9 mouse cellular contexts compared by ENCODE assay signal in the genomic region with DNA sequence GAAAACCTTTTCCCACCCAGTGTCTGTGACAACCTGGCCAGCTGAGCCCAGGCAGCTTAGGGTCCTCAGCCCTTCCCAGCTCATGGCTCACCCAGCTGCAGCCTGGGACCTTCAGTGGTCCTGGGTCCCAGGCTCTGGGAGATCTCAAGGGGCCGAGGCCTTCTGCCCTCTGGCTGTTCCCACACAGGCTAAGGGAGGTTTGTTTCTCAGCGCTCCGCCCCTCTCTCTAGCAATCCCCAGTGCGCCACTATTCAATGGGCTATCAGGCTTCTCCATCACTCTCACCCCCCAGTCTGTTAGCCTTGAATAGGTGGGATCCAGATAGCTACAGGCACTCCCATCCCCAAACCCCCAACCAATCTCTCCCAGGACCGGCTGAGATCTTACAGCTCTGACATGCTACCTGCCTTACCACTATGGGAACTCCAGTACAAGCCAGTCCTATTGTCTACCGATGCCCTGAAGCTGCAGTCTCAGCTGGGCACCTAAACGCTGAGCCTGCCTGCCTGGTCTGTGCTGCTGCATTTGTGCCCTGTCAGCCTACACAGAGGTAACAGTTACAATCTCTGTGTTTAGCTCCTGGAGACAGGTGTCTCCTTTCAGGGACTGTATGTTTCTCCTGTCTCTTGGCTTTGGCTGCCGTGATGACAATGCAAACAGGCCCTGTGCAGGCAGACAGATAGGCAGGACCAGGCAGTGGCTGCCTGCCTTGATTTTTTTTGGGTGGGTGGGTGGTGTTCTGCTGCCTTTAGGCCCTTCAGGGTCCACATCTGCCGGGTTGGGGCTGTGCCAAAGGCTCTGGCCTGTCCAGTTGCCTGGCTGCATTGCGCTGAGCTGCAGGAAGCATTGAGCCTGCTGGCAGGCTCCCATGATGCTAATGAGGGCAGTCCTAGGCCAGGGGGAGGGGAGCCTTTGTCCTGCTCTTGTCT. TPM values are rescaled to one million over a fixed set of nuclear protein-coding genes. Genes with fewer than 3 reads are reported as not detected.
A peak's percentile ranks its signal among the peaks of the same experiment; 100 is the strongest.
DNase-seq lines count a peak whose midpoint lies in the region; ATAC-seq and TF ChIP-seq lines count a peak whose summit lies in the region.
"Had no signal": no experiment of that assay in that cellular context is flagged by ENCODE, and none has a peak within 500 bp of the region (broad histone marks: within the 10 kb centered on the region; RNA-seq: fewer than 3 reads in every experiment).

No protein-coding gene starts in this region.

- peak; percentile 66 for DNase-seq in intestine, embryonic 14.5 days (ENCODE audit: low spot score)
- peak; percentile 63 for DNase-seq in forebrain, embryonic 10.5 days (ENCODE audit: extremely low spot score, low spot score)
- peak; percentile 93 for DNase-seq in midbrain, embryonic 11.5 days (ENCODE audit: low spot score, missing footprints)
- DNase-seq in layer of hippocampus, adult 9-10 months (ENCODE audit: low spot score), result no peak
- DNase-seq in spleen, adult 12 weeks (ENCODE audit: low spot score), result no peak
- no peak for DNase-seq in limb, embryonic 10.5 days (ENCODE audit: low spot score)

- peaks cover 8% of the 10 kb centered on the region; the same call in 1 of the 2 replicates for H3K4me1 ChIP-seq in intestine, embryonic 14.5 days (replicated peaks; ENCODE audit: control insufficient read depth, insufficient read depth, low read length)
- no peaks in the 10 kb centered on the region for H3K4me1 ChIP-seq in intestine, postnatal 0 days (replicated peaks; ENCODE audit: control insufficient read depth, insufficient read depth, low read length)
- peaks cover 28% of the 10 kb centered on the region for H3K4me1 ChIP-seq in forebrain, embryonic 10.5 days
- H3K4me1 ChIP-seq in hindbrain, embryonic 16.5 days (ENCODE audit: control insufficient read depth, insufficient read depth, low read depth, low read length), result peaks cover 15% of the 10 kb centered on the region
- H3K4me1 ChIP-seq in midbrain, embryonic 11.5 days (ENCODE audit: control insufficient read depth, insufficient read depth, low read length), result peaks cover 16% of the 10 kb centered on the region
- H3K4me1 ChIP-seq in limb, embryonic 10.5 days, result peaks cover 18% of the 10 kb centered on the region

- no peaks in the 10 kb centered on the region for H3K27me3 ChIP-seq in intestine, embryonic 14.5 days (replicated peaks; ENCODE audit: control insufficient read depth, insufficient read depth, low read length)
- no peaks in the 10 kb centered on the region for H3K27me3 ChIP-seq in intestine, postnatal 0 days (replicated peaks; ENCODE audit: control insufficient read depth, insufficient read depth, low read length)
- H3K27me3 ChIP-seq in forebrain, embryonic 10.5 days (ENCODE audit: poor library complexity, severe bottlenecking), result peaks cover 39% of the 10 kb centered on the region
- H3K27me3 ChIP-seq in hindbrain, embryonic 16.5 days (replicated peaks; ENCODE audit: control insufficient read depth, insufficient read depth, low read length), result no peaks in the 10 kb centered on the region
- H3K27me3 ChIP-seq in midbrain, embryonic 11.5 days (ENCODE audit: control insufficient read depth, insufficient read depth, low read length), result 0 out of 2 replicates have a peak, but pooled peaks cover 2% of the 10 kb centered on the region
- H3K27me3 ChIP-seq in limb, embryonic 10.5 days (ENCODE audit: low read depth, poor library complexity, severe bottlenecking), result peaks cover 16% of the 10 kb centered on the region; the same call in 1 of the 2 replicates

- no peak overlapping the region for H3K9ac ChIP-seq in intestine, embryonic 14.5 days (ENCODE audit: low read length)
- no peak overlapping the region for H3K9ac ChIP-seq in intestine, postnatal 0 days (ENCODE audit: low read depth, low read length)
- H3K9ac ChIP-seq in hindbrain, embryonic 16.5 days (ENCODE audit: low read depth, low read length), result 0 out of 2 replicates have a peak overlapping the region, but pooled peaks have one; percentile 28
- peak overlapping the region; percentile 52 for H3K9ac ChIP-seq in midbrain, embryonic 11.5 days (ENCODE audit: low read length)

- TF ChIP-seq CTCF in intestine, postnatal 0 days (IDR thresholded peaks at IDR 0.05; ENCODE audit: low read depth), result no peak

- H3K27ac ChIP-seq in intestine, embryonic 14.5 days (ENCODE audit: low read depth), result no peak overlapping the region
- no peak overlapping the region for H3K27ac ChIP-seq in intestine, postnatal 0 days (ENCODE audit: low read depth, low read length)
- peak overlapping the region; percentile 81 for H3K27ac ChIP-seq in forebrain, embryonic 10.5 days
- no peak overlapping the region for H3K27ac ChIP-seq in hindbrain, embryonic 16.5 days (ENCODE audit: low read depth, low read length)
- H3K27ac ChIP-seq in midbrain, embryonic 11.5 days (ENCODE audit: low read depth, low read length), result peak overlapping the region; percentile 63
- no peak overlapping the region for H3K27ac ChIP-seq in limb, embryonic 10.5 days

- H3K4me2 ChIP-seq in intestine, embryonic 14.5 days (ENCODE audit: low read length), result no peak overlapping the region
- H3K4me2 ChIP-seq in intestine, postnatal 0 days (replicated peaks; ENCODE audit: low read depth), result no peak overlapping the region
- H3K4me2 ChIP-seq in hindbrain, embryonic 16.5 days (ENCODE audit: low read length), result no peak overlapping the region
- H3K4me2 ChIP-seq in midbrain, embryonic 11.5 days, result no peak overlapping the region; the same call in 1 of the 2 replicates

- H3K9me3 ChIP-seq in intestine, embryonic 14.5 days (ENCODE audit: control insufficient read depth, low read length), result no peaks in the 10 kb centered on the region
- no peaks in the 10 kb centered on the region for H3K9me3 ChIP-seq in intestine, postnatal 0 days (ENCODE audit: control insufficient read depth)
- H3K9me3 ChIP-seq in forebrain, embryonic 10.5 days, result no peaks in the 10 kb centered on the region
- H3K9me3 ChIP-seq in hindbrain, embryonic 16.5 days (ENCODE audit: control insufficient read depth, low read length), result no peaks in the 10 kb centered on the region
- H3K9me3 ChIP-seq in midbrain, embryonic 11.5 days (ENCODE audit: control insufficient read depth, low read length), result no peaks in the 10 kb centered on the region
- no peaks in the 10 kb centered on the region for H3K9me3 ChIP-seq in limb, embryonic 10.5 days (replicated peaks)

- no peaks in the 10 kb centered on the region for H3K36me3 ChIP-seq in intestine, embryonic 14.5 days (ENCODE audit: control insufficient read depth, insufficient read depth, low read length)
- no peaks in the 10 kb centered on the region for H3K36me3 ChIP-seq in intestine, postnatal 0 days (ENCODE audit: control insufficient read depth, insufficient read depth)
- H3K36me3 ChIP-seq in forebrain, embryonic 10.5 days (replicated peaks), result no peaks in the 10 kb centered on the region
- no peaks in the 10 kb centered on the region for H3K36me3 ChIP-seq in hindbrain, embryonic 16.5 days (ENCODE audit: control insufficient read depth, insufficient read depth, low read length)
- H3K36me3 ChIP-seq in midbrain, embryonic 11.5 days (ENCODE audit: control insufficient read depth, insufficient read depth, low read length), result no peaks in the 10 kb centered on the region
- no peaks in the 10 kb centered on the region for H3K36me3 ChIP-seq in limb, embryonic 10.5 days

- WGBS in intestine, embryonic 14.5 days, result 29% methylated on average over 10 of the region's 10 CpGs
- WGBS in intestine, postnatal 0 days, result 44% methylated on average over 10 of the region's 10 CpGs
- WGBS in forebrain, embryonic 10.5 days, result 11% methylated on average over 10 of the region's 10 CpGs
- WGBS in hindbrain, embryonic 16.5 days, result 12% methylated on average over 10 of the region's 10 CpGs
- 24% methylated on average over 10 of the region's 10 CpGs for WGBS in midbrain, embryonic 11.5 days
- 37% methylated on average over 10 of the region's 10 CpGs for WGBS in limb, embryonic 10.5 days

- peak; percentile 55; the same call in 1 of the 2 replicates for ATAC-seq in intestine, embryonic 14.5 days (replicated peaks; ENCODE audit: low FRiP score, low TSS enrichment, low read depth)
- ATAC-seq in intestine, postnatal 0 days, result no peak
- peak; percentile 90 for ATAC-seq in hindbrain, embryonic 16.5 days
- peak; percentile 91 for ATAC-seq in midbrain, embryonic 11.5 days (ENCODE audit: low FRiP score)

- H3K4me3 ChIP-seq in intestine, embryonic 14.5 days (ENCODE audit: low read depth, low read length), result no peak overlapping the region
- H3K4me3 ChIP-seq in intestine, postnatal 0 days (ENCODE audit: low read depth, low read length), result no peak overlapping the region
- H3K4me3 ChIP-seq in forebrain, embryonic 10.5 days, result peak overlapping the region; percentile 7; the same call in 1 of the 2 replicates
- H3K4me3 ChIP-seq in hindbrain, embryonic 16.5 days (ENCODE audit: low read length), result no peak overlapping the region
- H3K4me3 ChIP-seq in midbrain, embryonic 11.5 days (ENCODE audit: low read depth, low read length), result no peak overlapping the region
- H3K4me3 ChIP-seq in limb, embryonic 10.5 days, result no peak overlapping the region

RNA-seq across cellular contexts. Expression of a gene that starts 9.4 kb away (rescaled TPM):
- 41.8 and 50.5 TPM in 2 replicates for polyA plus RNA-seq in intestine, embryonic 14.5 days (2014; fragmentation: Nextera tagmentation; extraction: Ambion mirVana)
- 358 and 402 TPM in 2 replicates for polyA plus RNA-seq in intestine, postnatal 0 days (2015; fragmentation: Nextera tagmentation; extraction: Ambion mirVana)
- polyA plus RNA-seq in forebrain, embryonic 10.5 days (2016; fragmentation: Nextera tagmentation; extraction: Ambion mirVana), result 7.4 and 12.6 TPM in 2 replicates
- polyA plus RNA-seq in hindbrain, embryonic 16.5 days (2015; fragmentation: Nextera tagmentation; extraction: Ambion mirVana), result 2.3 and 3.0 TPM in 2 replicates
- 14.6 and 16.6 TPM in 2 replicates for polyA plus RNA-seq in midbrain, embryonic 11.5 days (2014; fragmentation: Nextera tagmentation; extraction: Ambion mirVana)
- polyA plus RNA-seq in limb, embryonic 10.5 days (2016; fragmentation: Nextera tagmentation; extraction: Ambion mirVana), result 6.8 and 9.0 TPM in 2 replicates

RNA-seq across cellular contexts. Expression of a gene that starts 22.9 kb away (rescaled TPM):
- 0.96 and 1.1 TPM in 2 replicates for polyA plus RNA-seq in intestine, embryonic 14.5 days (2014; fragmentation: Nextera tagmentation; extraction: Ambion mirVana)
- polyA plus RNA-seq in intestine, postnatal 0 days (2015; fragmentation: Nextera tagmentation; extraction: Ambion mirVana), result 0.22 and 0.27 TPM in 2 replicates
- polyA plus RNA-seq in forebrain, embryonic 10.5 days (2016; fragmentation: Nextera tagmentation; extraction: Ambion mirVana), result 1.5 and 2.2 TPM in 2 replicates
- 1.2 and 2.0 TPM in 2 replicates for polyA plus RNA-seq in hindbrain, embryonic 16.5 days (2015; fragmentation: Nextera tagmentation; extraction: Ambion mirVana)
- 18.4 and 19.8 TPM in 2 replicates for polyA plus RNA-seq in midbrain, embryonic 11.5 days (2014; fragmentation: Nextera tagmentation; extraction: Ambion mirVana)
- 1.7 TPM in 2 replicates for polyA plus RNA-seq in limb, embryonic 10.5 days (2016; fragmentation: Nextera tagmentation; extraction: Ambion mirVana)

RNA-seq across cellular contexts. Expression of a gene that starts 54.9 kb away (rescaled TPM):
- 0.52 and 0.62 TPM in 2 replicates for polyA plus RNA-seq in intestine, embryonic 14.5 days (2014; fragmentation: Nextera tagmentation; extraction: Ambion mirVana)
- 0.21 TPM in 2 replicates for polyA plus RNA-seq in intestine, postnatal 0 days (2015; fragmentation: Nextera tagmentation; extraction: Ambion mirVana)
- 0.07 and 0.12 TPM in 2 replicates for polyA plus RNA-seq in forebrain, embryonic 10.5 days (2016; fragmentation: Nextera tagmentation; extraction: Ambion mirVana)
- 11.6 and 11.8 TPM in 2 replicates for polyA plus RNA-seq in hindbrain, embryonic 16.5 days (2015; fragmentation: Nextera tagmentation; extraction: Ambion mirVana)
- 0.90 and 1.4 TPM in 2 replicates for polyA plus RNA-seq in midbrain, embryonic 11.5 days (2014; fragmentation: Nextera tagmentation; extraction: Ambion mirVana)
- 0.04 and 0.06 TPM in 2 replicates for polyA plus RNA-seq in limb, embryonic 10.5 days (2016; fragmentation: Nextera tagmentation; extraction: Ambion mirVana)
- polyA plus RNA-seq: small intestine, adult 2 months had no signal

Comparison
In these comparisons a context has a peak if more than half of its experiments do, and no peak if none do; other contexts are left out.
1. DNase-seq: peak in intestine, embryonic 14.5 days (single experiment), forebrain, embryonic 10.5 days (single experiment) and midbrain, embryonic 11.5 days (single experiment); none in layer of hippocampus, adult 9-10 months (single experiment), spleen, adult 12 weeks (single experiment) and limb, embryonic 10.5 days (single experiment).
2. H3K27ac ChIP-seq: peak in forebrain, embryonic 10.5 days (single experiment) and midbrain, embryonic 11.5 days (single experiment); none in intestine, embryonic 14.5 days (single experiment), intestine, postnatal 0 days (single experiment), hindbrain, embryonic 16.5 days (single experiment) and limb, embryonic 10.5 days (single experiment).
3. H3K9ac ChIP-seq: peak in hindbrain, embryonic 16.5 days (single experiment) and midbrain, embryonic 11.5 days (single experiment); none in intestine, embryonic 14.5 days (single experiment) and intestine, postnatal 0 days (single experiment).